Mouse (Mus musculus) cerebellum, postnatal 25 days (tissue): ENCODE results near the gene Tma7.

Experiments
- DNase-seq, 2 experiments: peaks; one replicate each; pipeline ENCODE4 v3.0.0; 2021; ENCODE audit warnings: mixed read lengths in 2 of 2

Gene Tma7

GRCm38 (mm10) chr9:109039681-109040080, 42.7 kb downstream of the Tma7 start:
- DNase-seq, result no peak

- peak; percentile 72 to 82 for DNase-seq
Measured at GRCm38 (mm10) chr9:109038901-109039364, 43.5 kb downstream of the Tma7 start.

DNA sequence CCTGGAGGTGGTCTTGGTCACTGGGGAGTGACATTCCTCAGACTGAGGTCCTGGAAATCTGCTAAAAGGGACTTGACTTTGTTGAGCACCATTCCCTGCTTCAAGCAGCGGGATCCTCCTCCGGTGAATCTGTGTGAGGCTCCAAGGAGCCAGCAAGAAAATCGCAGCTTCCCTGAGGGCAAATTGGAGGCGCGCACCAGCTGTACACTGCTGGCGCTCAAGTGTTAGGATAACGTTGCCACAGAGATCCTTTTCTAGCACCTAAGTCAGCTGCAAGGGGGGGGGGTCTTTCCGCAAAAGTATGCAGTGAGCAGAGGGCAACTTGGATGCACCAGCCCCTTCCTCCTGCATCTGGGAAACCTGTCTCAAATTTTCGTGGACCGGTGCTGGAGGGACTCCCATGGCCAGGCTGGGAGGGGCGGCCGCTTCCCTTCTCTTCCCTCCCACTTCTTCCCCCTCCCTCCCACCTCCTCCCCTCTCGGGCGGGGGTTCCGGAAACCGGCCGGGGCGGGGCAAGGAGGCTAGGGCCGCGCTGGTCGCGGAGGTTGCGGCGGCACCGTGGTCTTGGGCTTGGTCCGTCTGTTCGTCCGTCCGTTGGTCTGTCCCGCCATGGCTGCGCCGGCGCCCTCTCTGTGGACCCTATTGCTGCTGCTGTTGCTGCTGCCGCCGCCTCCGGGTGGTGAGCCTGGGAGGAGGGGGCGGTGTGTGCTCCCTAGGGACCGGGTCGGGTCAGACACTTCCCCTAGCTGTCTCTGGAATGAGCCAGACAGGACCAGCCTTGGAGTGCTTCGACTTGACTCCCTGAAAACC, 44.1 kb downstream of the Tma7 start, which contains the start of gene Shisa5:
Gene Shisa5 (plus strand): TSS at position 480 of the 810 bp plus-strand sequence.
- DNase-seq, result peak; percentile 50 to 76

DNA sequence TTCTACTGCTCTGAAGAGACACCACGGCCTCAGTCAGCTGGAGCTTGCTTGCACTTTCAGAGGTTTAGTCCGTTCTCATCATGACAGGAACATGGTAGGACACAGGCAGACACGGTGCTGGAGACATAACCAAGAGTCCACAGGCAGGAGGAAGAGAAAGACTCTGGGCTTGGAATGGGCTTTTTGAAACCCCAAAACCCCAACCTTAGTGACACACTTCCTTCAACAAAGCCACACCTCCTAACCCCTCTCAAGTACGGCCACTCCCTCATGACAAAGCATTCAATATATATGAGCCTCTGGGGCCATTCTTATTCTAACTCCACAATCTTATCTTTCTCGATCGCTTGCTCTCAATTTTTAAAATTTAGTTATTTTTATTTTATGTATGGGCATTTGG, 50.0 kb downstream of the Tma7 start:
- DNase-seq, result no peak

DNA sequence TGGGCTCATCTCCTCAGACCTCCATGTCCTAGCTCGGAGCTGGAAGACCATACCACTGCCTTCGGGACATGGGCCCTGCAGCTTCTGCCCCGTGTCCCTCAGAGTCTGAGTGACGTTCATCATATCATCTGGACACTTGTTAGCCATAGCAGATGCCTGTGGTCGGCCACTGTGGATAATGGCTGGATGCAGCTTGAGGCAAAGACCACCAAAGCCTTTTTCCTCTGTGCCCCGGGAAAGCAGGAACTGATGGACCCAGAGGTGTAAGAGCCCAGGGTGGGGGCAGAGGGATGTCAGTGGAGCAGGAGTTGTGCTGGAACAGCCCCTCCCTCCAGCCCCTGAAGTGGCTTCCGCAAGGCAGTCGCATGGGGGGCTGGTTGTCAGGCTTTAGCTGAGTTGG, 50.7 kb downstream of the Tma7 start:
- no peak for DNase-seq

DNA sequence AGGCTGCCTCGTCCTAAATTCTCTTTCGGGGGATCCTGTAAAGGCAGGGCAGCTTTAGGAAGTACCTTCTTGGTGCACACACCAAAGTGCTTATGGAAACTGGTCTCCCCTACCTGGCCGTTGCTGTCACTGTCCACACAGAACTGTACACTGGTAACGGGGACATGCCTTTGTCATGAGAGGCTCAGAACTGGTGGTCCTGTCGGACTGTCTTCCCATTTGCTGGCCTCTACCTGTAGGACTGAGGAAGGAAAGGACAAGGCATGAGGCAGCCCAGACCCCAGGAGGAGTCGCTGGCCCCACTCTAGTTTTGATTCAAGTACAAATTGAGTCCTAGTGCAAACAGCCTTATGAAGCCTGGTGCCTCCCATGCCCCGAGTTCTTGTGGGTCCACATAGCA, 51.4 kb downstream of the Tma7 start:
- no peak for DNase-seq

GRCm38 (mm10) chr9:109030312-109030711, 52.1 kb downstream of the Tma7 start:
- DNase-seq, result no peak

DNA sequence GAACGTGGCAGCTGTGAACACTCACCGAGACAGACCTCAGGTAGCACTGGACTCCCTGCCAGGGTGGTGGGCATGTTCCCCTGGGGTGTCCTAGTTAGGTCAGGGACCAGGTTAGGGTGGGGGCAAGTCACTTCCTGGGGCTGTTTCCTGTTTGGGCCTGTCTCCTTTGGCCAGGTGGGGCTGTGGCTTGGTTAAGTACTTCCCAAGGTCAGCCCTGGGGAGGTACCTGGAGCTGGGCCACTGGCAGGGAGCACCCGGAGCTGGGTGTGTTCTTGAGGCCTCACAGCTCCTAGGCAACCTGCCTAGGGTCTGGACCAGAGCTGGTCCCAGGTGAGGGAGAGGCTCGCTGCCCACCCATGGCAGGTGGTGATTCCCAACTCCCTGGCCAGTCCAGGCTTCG, 53.5 kb downstream of the Tma7 start:
- no peak for DNase-seq

- no peak for DNase-seq
Measured at GRCm38 (mm10) chr9:109028421-109028820, 54.0 kb downstream of the Tma7 start.

DNA sequence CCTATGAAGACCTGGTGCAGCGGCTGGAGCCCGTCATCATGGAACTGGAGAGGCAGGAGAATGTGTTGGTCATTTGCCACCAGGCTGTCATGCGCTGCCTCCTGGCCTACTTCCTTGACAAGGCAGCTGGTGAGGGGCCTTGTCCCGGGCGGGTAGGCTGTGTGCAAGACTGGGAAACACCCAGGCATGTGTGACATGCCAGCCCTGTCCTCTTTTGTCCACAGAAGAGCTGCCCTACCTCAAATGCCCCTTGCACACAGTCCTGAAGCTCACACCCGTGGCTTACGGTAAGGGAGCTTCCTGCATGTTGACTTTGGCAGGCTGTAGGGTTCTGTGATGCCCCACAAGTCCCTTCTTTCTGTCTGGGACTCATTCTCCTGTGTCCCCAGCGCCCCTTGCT, 54.9 kb downstream of the Tma7 start:
- DNase-seq, result no peak
